In genomic region chr6:50294128-50294527, GRCm38 (mm10) we compare ENCODE assay signal across 7 mouse cellular contexts. TPM values are rescaled to one million over a fixed set of nuclear protein-coding genes. Genes with fewer than 3 reads are reported as not detected.
DNase-seq lines count a peak whose midpoint lies in the region; ATAC-seq lines count a peak whose summit lies in the region.

No protein-coding gene starts in this region.

- H3K36me3 ChIP-seq in forebrain, embryonic 13.5 days (ENCODE audit: poor library complexity, severe bottlenecking), result no peaks in the 10 kb centered on the region
- no peaks in the 10 kb centered on the region for H3K36me3 ChIP-seq in hindbrain, embryonic 14.5 days (replicated peaks; ENCODE audit: control insufficient read depth, insufficient read depth)

- no peaks in the 10 kb centered on the region for H3K9me3 ChIP-seq in forebrain, embryonic 13.5 days (replicated peaks)
- no peaks in the 10 kb centered on the region for H3K9me3 ChIP-seq in hindbrain, embryonic 14.5 days (ENCODE audit: control insufficient read depth, low read length)

- no peak overlapping the region for H3K4me3 ChIP-seq in forebrain, embryonic 13.5 days
- H3K4me3 ChIP-seq in hindbrain, embryonic 14.5 days (replicated peaks; ENCODE audit: low read length), result no peak overlapping the region

- peak; percentile 58; the same call in 1 of the 2 replicates for ATAC-seq in forebrain, embryonic 13.5 days
- peak; percentile 46; the same call in 1 of the 2 replicates for ATAC-seq in hindbrain, embryonic 14.5 days (ENCODE audit: low FRiP score)

- peak; percentile 91 for DNase-seq in MN1 (ENCODE audit: low spot score)
- DNase-seq in c-Kit-positive CD71-positive TER-119-positive erythroid progenitor cells, embryonic 14.5 days (ENCODE audit: low spot score), result peak; percentile 74
- DNase-seq in hindbrain, embryonic 14.5 days (ENCODE audit: low spot score), result peak; percentile 85
- peak; percentile 36 to 67 for DNase-seq in layer of hippocampus, postnatal 25 days (ENCODE audit: extremely low spot score in 1 of 2, low spot score in 1 of 2)
- DNase-seq in mesoderm, embryonic 11.5 days (ENCODE audit: low read depth, low spot score), result peak; percentile 91
- DNase-seq in right cerebral cortex, postnatal 25 days, result peak; percentile 53

- WGBS in forebrain, embryonic 13.5 days, result 60% methylated on average over 1 of the region's 1 CpGs
- 49% methylated on average over 1 of the region's 1 CpGs for WGBS in hindbrain, embryonic 14.5 days

- H3K4me2 ChIP-seq in forebrain, embryonic 13.5 days, result no peak overlapping the region
- H3K4me2 ChIP-seq in hindbrain, embryonic 14.5 days (replicated peaks), result no peak overlapping the region

- H3K27me3 ChIP-seq in forebrain, embryonic 13.5 days, result no peaks in the 10 kb centered on the region
- no peaks in the 10 kb centered on the region for H3K27me3 ChIP-seq in hindbrain, embryonic 14.5 days (ENCODE audit: control insufficient read depth, insufficient read depth, low read length)

- H3K27ac ChIP-seq in forebrain, embryonic 13.5 days, result no peak overlapping the region
- no peak overlapping the region for H3K27ac ChIP-seq in hindbrain, embryonic 14.5 days

- H3K4me1 ChIP-seq in forebrain, embryonic 13.5 days, result no peaks in the 10 kb centered on the region
- H3K4me1 ChIP-seq in hindbrain, embryonic 14.5 days (replicated peaks; ENCODE audit: control insufficient read depth, insufficient read depth, low read length), result 0 out of 2 replicates have a peak, but pooled peaks cover 4% of the 10 kb centered on the region

- H3K9ac ChIP-seq in forebrain, embryonic 13.5 days, result no peak overlapping the region
- no peak overlapping the region for H3K9ac ChIP-seq in hindbrain, embryonic 14.5 days

RNA-seq across cellular contexts. Expression of gene Gsdme, which starts 30.5 kb away (rescaled TPM):
- polyA plus RNA-seq in forebrain, embryonic 13.5 days (2015; fragmentation: Nextera tagmentation; extraction: Ambion mirVana), result 63.8 and 67.4 TPM in 2 replicates
- polyA plus RNA-seq in hindbrain, embryonic 14.5 days (2014; fragmentation: Nextera tagmentation; extraction: Ambion mirVana), result 78.3 and 83.8 TPM in 2 replicates
- total RNA-seq in layer of hippocampus, postnatal 25 days (2021), result 10 to 100 TPM in 1 of 2 experiments, 1 to 10 TPM in 1; 9.6 to 11.2 TPM
